Mouse (Mus musculus) adrenal gland, adult 18-20 months (tissue): ENCODE data around the gene Nell2. TPM values are rescaled to one million over a fixed set of nuclear protein-coding genes. Genes with fewer than 3 reads are reported as not detected.

Experiments
- DNase-seq, 2 experiments: peaks; one replicate each; pipeline ENCODE4 v3.0.0; 2021 to 2022; ENCODE audit warnings: low spot score in 2 of 2
- total RNA-seq, 2 experiments: library from RNA; stranded (reverse); gene quantifications; 1 replicate in 1 of 2; 2 replicates in 1 of 2; pipeline ENCODE4 v1.2.3; 2021

Nell2 gene
- total RNA-seq, 2 experiments from 2014 or later, result 1.9 to 2.7 TPM

DNA sequence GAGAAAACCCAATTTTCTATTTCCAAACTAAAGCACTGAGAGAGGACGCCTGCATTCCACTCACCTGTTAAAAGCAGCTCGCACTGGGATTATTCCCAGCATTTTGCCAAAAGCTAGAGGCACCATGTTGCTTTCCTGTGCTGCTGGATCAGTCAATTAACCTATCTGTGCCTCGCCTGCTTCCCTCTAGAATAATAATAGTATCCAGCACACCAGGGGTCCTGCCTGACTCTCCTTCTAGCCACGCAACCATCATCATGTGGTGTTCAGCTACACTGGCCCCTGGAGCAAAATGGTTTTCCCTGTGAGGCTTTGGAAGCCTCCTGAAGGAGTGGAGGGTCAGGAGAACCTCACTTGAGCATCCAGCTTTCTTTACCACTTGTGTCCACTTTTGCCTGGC lies 397.0 kb downstream of the Nell2 start:
- DNase-seq, result no peak

DNA sequence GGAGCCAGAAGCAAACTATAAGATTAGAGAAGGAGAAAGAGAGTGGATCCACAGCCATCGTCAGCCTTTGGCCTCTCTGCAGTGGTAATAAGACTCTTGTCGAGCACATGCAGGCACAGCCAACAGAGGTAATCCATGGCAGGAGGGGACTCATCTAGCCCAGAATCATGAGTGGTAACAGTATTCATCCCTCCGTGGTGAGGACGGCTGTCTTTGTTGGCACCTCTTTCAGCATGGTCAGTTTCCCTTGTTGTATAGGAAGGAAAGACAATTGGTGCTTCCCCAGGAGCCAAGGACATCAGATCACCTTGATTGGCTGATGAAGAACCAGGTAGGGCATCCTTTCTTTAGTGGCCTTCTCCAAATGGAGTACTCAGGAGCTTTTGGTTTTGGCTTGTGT lies 419.7 kb downstream of the Nell2 start:
- DNase-seq, result no peak

DNA sequence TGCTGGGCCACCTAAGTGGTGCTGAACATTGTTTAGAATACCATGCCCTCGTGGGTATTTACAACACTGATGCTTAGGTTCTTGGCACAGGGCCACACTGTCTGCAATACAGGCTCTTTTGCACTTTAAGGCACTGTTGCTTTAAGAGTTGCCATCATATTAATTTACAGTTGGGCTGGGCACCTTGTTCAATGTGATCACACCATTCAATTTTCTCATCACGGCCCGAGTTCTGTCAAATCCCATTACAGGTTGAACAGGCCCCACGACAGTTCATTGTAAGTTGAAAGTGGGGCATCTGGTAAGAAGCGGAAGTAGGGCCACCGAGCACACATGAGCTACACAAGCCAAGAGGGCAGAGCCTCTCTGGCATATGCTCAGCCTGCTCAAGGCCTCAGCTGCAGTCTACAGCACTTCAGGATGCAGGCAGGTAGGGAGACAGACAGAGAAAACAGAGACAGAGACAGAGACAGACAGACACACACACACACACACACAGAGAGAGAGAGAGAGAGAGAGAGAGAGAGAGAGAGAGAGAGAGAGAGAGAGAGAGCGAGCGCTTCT lies 421.0 kb downstream of the Nell2 start:
- DNase-seq, result no peak

DNA sequence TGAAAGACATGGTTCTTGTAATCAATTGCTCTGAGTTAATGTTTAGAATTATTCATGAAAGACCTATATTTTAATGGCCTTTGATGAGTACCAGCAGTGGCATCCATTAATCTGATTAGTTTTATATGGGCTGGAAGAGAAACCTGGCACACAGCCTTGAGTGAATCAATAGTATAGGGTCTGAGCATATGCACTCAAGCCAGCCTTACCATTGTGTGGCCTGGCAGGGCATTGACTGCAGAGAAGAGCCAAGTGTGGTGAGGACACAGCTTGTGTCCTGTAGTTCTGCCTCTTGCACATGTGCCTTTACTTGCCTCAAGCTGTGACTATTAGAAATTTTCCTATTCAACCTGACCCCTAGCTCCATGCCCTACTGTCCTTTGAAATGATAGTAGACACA lies 426.8 kb downstream of the Nell2 start:
- DNase-seq, result no peak

DNA sequence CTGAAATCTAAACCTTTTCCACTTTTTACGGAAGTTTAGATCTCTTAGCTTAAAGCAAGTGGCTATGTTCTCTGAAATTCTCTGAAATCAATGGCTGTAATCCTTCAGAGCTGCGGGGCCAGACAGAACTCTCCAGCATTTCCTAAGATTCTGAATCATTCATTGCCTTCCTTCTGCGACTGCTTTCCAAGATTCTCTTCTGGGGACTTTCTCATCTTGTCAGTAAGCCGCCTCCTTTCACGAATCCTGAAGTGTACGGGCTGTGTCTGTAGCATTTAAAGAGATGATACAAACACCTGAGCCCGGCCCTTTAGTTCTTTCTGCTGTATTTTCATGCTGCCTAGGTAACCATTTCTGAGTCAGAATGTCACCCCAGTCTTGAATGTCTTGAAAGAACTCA lies 428.2 kb downstream of the Nell2 start:
- DNase-seq, result no peak

DNA sequence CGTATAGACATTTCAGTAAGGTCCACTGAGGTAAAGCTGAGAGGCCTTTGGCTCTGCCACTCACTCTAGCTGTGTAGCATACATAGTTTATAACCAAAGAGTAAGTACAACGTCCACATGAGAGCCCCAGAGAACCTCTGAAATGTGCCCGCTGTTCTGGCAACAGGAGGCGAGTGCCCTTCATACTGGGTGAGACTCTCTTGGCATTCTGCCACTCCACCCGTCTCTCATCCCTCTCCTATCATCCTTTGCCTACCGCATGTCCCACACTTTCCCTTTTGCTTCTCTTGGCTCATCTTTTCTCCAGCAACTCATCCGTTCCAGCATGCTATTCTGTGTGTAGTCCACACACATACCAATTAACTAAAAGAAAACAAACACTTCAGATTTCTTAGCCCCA lies 442.4 kb downstream of the Nell2 start:
- peak in 1 of 2 experiments; percentile 7 for DNase-seq

DNA sequence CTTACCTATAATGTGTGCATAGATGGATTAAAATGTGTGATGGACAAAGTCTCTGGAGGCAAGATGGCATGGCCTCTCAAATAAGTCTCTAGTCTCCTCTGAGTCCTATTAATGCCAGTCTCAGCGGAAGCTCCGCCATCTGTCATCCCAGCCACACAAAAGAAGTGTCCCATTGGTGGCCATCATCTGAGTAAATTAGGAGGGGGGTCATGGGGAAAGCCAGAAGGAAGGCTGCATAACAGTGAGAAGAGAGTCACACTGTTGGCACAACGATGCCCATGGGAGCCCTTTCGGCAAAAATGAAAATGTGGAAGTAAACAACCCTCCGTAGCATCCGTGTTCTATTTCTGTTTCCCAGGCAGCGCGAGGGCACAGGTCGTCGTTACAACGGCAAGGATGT lies 446.7 kb downstream of the Nell2 start:
- no peak for DNase-seq

DNA sequence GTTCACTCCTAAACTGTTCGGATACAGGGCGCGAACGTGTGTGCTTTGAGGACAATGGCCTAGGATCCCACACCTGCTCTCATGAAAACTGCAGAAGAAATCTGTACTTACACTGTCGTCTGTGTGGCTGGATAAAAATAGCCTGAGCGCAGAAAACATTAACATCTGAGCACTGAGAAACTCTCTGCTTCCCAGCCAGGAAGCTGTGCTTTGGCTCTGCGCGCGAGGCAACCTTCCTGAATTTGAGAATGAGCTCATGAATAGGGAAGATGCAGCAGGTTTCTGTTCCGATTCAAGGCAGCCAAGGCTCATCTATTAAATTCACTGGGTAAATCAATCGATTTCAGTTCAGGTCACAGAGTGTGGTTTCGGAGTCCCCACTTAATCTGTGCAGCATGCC lies 453.0 kb downstream of the Nell2 start:
- DNase-seq, result no peak

DNA sequence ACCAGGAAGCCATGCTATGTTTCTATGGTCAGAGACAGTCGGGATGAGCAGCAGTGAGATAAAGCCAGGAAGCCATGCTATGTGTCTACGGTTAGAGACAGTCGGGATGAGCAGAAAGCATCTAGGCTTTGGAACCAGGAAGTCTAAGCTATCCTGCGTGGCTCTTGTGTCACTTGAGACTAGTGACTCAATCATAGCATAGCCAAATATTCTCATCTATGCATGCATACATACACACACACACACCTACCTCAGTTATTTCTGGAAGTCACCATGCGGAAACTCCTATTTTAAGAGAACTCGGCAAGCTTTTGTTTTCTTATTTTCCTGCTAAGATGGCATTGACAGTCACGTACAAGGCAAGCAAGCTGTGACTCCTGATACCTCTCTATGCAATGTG lies 457.5 kb downstream of the Nell2 start:
- no peak for DNase-seq

DNA sequence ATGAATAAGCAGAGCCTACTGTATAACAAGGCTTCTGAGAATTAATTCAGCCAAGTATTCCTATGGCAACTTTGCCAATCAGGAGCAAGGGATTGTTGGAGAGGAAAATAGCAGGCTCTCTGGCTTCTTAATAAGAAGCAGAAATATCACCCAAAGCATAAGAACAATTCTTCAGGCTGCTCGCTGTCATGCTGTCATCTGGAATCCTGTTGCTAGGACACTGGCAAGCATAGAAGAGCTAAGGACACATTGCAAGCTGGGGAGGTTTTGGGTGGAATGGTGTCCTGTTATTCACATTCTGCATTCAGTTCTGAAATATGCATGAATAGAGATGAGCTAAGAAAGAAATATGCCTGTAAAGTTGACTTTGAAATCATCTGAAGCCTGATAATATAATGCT lies 459.6 kb downstream of the Nell2 start:
- DNase-seq, result no peak

DNA sequence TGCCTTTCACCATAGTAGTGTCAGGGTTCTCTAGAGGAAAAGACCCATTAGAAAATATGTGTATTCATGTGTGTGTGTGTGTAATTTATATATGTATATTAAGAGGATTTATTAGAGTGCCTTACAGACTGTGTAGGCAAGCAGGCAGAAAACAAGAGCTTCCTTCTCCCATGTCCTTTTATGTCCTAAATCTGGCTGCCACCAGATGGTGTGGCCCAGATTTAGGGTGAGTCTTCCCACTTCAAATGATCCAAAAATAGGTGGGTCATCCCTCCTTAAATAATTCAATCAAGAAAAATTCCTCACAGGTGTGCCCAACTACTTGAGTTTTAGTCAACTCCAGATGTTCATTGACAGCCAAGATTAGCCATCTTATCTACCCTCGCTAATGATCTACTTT lies 460.3 kb downstream of the Nell2 start:
- DNase-seq, result no peak

DNA sequence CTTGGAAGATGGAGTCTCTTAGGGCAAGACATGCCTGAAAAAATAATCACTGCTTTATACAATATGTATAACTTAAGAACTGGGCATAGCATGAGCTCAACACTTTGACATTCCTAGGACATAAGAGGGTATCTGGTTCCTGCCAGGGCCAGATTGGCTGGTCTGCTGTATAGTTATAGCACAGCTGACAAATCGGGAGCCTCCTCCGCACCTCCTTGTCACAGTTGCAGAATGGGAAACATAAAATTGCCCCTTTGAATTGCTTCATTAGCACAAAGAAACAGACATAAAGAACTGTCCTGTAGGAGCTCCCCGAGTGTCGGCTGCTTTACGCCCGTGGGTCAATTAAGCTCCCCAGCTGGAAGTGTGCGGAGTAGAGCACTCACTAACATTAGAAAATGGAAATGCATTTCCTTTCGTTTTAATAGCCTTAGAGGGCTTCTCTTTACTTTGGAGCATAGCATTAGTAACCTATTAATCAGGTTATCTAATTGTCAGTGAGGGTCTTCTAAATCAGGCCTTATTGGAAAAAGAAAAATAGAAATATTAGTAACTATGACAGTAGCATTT lies 473.2 kb downstream of the Nell2 start:
- DNase-seq, result no peak

DNA sequence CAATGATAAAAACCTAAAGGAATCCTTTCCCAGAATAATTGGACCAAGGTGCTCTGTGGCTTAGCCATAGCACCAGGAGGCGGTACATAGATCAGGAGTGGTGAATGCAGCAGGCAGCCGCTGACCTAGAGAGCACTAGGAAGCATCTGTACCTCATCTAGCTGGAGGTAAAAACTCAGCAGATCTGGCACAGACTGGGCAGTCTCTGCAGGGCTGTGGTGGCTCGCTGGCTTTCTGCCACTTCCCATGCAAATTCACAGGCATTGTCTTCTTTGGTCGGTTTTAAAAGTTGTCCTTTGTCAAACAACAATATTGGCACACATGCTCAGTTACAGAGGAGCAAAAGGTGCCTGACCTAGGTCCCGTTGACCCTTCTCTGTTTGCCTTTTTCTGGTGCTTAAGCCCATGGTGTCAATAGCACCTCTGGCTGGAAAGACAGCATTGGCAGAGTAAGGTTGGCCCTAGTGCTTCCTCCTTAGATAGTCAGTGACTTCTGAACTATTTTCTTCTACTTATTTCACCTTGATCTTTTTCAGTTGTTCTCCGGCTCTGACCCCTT lies 479.1 kb downstream of the Nell2 start:
- DNase-seq, result no peak

DNA sequence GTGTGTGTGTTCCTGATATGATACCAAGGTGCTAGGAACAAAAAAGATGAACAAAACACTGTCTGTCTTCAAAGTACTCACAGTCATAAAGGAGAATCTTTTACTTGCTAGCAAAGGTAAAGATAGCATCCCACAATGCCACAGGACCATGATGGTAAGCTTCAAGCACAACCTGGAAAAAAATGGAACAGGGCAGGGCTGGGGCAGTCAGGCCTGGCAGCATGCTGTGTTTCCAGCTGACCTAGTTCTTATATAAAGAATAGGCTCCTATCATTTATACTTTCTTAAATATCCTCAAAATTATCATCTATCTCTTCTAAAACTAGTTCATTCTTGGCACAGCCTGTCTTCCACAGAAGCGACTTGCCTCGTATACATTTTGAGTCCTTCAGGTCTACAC lies 480.9 kb downstream of the Nell2 start:
- no peak for DNase-seq

DNA sequence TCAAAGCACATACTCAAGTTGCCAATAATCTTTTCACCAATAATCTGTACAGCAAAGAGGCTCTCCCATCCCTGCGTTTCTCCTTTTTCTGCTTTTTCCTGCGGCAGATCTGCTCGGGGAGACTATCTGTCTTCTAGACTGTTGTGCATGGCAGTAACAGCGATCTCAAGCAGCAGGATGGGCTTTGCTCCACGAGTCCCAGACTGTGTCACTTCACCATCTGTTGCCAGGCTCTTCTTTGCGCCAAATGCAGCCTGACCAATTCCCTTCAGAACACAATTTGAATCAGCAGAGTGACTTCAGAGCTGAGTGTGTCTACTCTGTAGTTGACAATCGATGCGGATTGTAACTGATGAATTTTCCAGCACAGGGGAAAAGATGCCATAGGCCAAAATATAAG lies 484.3 kb downstream of the Nell2 start:
- no peak for DNase-seq

DNA sequence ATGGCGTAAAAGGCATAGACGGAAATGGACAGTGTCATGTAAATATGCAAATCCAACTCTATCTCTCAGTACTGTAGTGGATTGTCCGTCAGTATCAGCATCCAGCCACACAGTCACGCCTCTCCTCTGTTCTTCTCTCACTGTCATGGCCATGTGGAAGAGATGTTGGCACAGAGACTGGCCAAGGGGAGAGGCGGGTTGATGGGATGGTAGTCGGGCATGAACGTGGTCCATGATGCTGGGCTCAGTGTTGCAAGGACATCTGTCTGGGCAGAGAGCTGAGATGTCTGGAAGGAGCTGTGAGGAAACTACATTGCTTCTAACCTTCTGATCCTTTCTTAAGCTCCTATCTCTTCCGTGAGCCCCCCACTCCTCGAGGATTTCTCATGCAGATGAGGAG lies 485.9 kb downstream of the Nell2 start:
- DNase-seq, result no peak

DNA sequence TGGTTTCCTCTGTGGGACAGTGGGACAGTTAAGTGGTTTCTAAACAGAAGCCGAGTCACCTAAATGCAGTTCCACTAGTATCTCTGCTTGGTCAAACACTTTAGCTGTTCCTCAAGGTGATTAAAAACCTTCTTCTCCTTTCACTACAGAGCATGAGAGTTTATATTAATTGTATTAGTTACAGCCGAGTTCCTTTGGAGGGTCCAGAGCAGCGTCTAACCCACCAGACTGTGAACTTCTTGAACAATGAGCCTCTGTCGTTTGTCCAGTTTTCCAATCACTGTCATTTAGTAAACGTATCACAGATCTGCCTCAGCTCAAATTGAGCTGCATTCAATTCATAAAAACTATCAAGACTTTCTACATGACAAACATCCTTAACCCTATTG lies 498.9 kb downstream of the Nell2 start:
- DNase-seq, result no peak

DNA sequence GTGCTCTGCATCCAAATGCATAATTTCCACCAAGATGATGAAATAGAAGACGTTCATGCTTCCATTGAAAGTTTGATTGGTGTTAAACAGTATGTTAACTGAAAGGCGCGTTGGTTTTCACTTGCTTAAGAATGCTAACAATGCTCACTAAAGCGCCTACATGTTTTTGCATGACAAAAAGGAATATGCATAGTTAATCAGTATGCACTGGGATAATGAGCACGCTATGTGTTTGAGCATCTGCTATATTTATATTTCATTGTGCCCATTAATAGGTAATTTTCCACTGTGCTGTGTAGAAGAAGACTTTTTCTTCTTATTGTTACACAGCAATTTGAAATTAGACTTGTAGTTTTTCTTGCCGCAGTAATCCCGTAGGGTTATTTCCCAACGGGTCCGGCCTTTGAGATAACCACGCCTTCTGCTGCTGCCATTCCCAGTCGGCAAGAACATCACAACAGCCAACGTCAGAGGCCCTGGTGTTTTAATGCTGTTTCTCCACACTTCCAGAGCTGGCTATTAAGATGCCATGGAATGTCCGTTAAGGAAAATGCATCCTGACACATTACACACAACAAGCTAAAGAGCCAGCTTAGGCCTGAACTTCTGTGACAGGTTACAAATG lies 499.4 kb downstream of the Nell2 start:
- DNase-seq, result no peak

Other genes with a start within 250 kb of the Nell2 start
- gene Dbx2, start 127.4 kb upstream of the Nell2 start, total RNA-seq, result not detected